Mouse (Mus musculus) liver, adult 2 months (tissue): Measurements from ENCODE around the gene Pip5k1b. TPM values are rescaled to one million over a fixed set of nuclear protein-coding genes. Genes with fewer than 3 reads are reported as not detected.

Experiments used
- DNase-seq: peaks from one replicate; pipeline ENCODE4 v3.0.0-alpha.2; 2011; ENCODE audit warnings: low read depth, low spot score; ENCODE audit errors: extremely low read depth
- H3K27ac ChIP-seq: fragments of 200-500 bp; replicated peaks from 2 replicates; pipeline ENCODE4 v1.5.1; 2012; ENCODE audit warnings: low read depth, mild to moderate bottlenecking, control low read depth, inconsistent platforms, low read length; ENCODE audit not compliant: insufficient read depth
- H3K27me3 ChIP-seq: fragments of 200-500 bp; 2 replicates; pipeline ENCODE4 v1.6.1; 2012; ENCODE audit warnings: mild to moderate bottlenecking, moderate library complexity, low read length, inconsistent platforms; ENCODE audit not compliant: control insufficient read depth, insufficient read depth
- H3K36me3 ChIP-seq: fragments of 200-500 bp; 2 replicates; pipeline ENCODE4 v1.6.1; 2012; ENCODE audit warnings: low read length, inconsistent platforms; ENCODE audit not compliant: control insufficient read depth, insufficient read depth
- H3K4me1 ChIP-seq: fragments of 200-500 bp; 2 replicates; pipeline ENCODE4 v1.6.1; 2011; ENCODE audit warnings: low read length; ENCODE audit not compliant: control insufficient read depth, insufficient read depth
- H3K4me3 ChIP-seq: fragments of 200-500 bp; 2 replicates; pipeline ENCODE4 v1.5.1; 2011; ENCODE audit warnings: low read depth, mild to moderate bottlenecking, control low read depth, low read length, moderate library complexity; ENCODE audit not compliant: insufficient read depth
- H3K79me2 ChIP-seq: fragments of 200-500 bp; 2 replicates; pipeline ENCODE4 v1.6.1; 2012; ENCODE audit warnings: inconsistent platforms, mild to moderate bottlenecking, low read length, moderate library complexity; ENCODE audit not compliant: control insufficient read depth, insufficient read depth
- H3K9ac ChIP-seq: fragments of 200-500 bp; 2 replicates; pipeline ENCODE4 v1.6.1; 2012; ENCODE audit warnings: low read depth, mild to moderate bottlenecking, control low read depth, inconsistent platforms, low read length
- CTCF ChIP-seq: fragments of 200-500 bp; IDR thresholded peaks from 2 replicates; pipeline ENCODE4 v1.5.1; 2011; ENCODE audit warnings: low read depth, low read length, control low read depth
- POLR2A ChIP-seq: fragments of 200-500 bp; IDR thresholded peaks from 2 replicates; pipeline ENCODE4 v1.6.1; 2011; ENCODE audit warnings: low read length, control low read depth; ENCODE audit not compliant: insufficient read depth; ENCODE audit errors: extremely low read depth
- WGBS: fragments of 180-500 bp; shearing (Covaris S2); methylation state at CpG from one replicate; pipeline ENCODE4 v1.1.7; 2018; 5-methylcytosine and 5-hydroxymethylcytosine counted together
- polyA plus RNA-seq: library from polyadenylated mRNA; depleted of rRNA; stranded (reverse); fragments of >200 nt; gene quantifications from 2 replicates; pipeline ENCODE4 v1.2.3, GENCODE M21; 2012
- total RNA-seq: library from RNA; depleted of rRNA; stranded (reverse); fragments of >200 nt; gene quantifications from 2 replicates; pipeline ENCODE4 v1.2.3, GENCODE M21; 2014

The Pip5k1b gene
- total and polyA plus RNA-seq, 2 experiments: under 0.01 TPM; not detected in 1

DNA sequence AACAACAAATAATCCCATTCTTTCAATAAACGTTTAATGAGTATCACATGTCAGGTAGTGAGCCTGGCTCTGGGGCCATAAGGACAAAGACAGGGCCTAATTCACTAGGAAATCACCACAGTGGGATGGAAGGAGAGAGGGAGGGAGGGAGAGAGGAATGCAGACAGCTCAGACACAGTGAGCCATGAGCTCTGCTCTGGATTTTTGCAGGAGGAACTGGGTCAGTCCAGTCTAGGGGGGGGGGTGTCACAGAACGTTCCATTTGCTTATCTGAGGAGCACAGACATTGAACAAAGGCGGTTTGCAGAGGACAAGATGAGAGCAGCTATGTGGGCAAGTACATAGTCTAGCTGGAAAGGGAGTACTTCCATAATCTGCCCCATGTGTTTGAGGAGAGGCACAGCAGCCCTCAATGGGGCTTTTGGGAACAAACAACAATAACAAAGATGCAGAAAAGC, 103.2 kb downstream of the Pip5k1b start:
- whole genome bisulfite sequencing: 38% methylated on average over 3 of the region's 3 CpGs
- H3K9ac ChIP-seq: no peak overlapping the region
- H3K36me3 ChIP-seq: no peaks in the 10 kb centered on the region
- peak; percentile 6 for DNase-seq
- no peaks in the 10 kb centered on the region for H3K79me2 ChIP-seq
- H3K4me1 ChIP-seq: no peaks in the 10 kb centered on the region
- TF ChIP-seq POLR2A: no peak
- TF ChIP-seq CTCF: no peak
- H3K27ac ChIP-seq: no peak overlapping the region
- H3K27me3 ChIP-seq: no peaks in the 10 kb centered on the region
- H3K4me3 ChIP-seq: no peak overlapping the region

DNA sequence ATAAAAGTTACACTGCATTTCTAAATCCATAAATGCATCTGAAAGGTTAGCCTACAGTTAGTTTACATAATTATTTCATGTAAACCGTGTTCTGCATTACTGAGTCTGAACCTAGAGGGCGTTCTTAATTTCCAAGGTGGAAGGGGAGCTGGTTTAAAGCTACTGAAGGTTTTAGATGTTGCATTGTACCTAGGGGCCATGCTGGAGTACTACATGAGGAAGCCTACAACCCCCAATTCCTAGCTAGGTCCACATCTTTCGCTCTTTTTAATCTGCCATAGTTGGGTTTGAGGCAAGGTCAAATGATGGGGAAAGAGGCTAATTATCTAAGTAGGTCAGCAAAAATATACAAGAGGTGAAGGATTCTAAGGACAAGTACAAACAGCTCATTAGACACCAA, 104.0 kb downstream of the Pip5k1b start:
- H3K27me3 ChIP-seq: no peaks in the 10 kb centered on the region
- H3K27ac ChIP-seq: no peak overlapping the region
- H3K4me1 ChIP-seq: no peaks in the 10 kb centered on the region
- WGBS: 77% methylated on average over 3 of the region's 3 CpGs
- DNase-seq: peak; percentile 19
- H3K36me3 ChIP-seq: no peaks in the 10 kb centered on the region
- no peak for TF ChIP-seq CTCF
- TF ChIP-seq POLR2A: no peak
- H3K79me2 ChIP-seq: no peaks in the 10 kb centered on the region
- no peak overlapping the region for H3K9ac ChIP-seq
- H3K4me3 ChIP-seq: no peak overlapping the region

DNA sequence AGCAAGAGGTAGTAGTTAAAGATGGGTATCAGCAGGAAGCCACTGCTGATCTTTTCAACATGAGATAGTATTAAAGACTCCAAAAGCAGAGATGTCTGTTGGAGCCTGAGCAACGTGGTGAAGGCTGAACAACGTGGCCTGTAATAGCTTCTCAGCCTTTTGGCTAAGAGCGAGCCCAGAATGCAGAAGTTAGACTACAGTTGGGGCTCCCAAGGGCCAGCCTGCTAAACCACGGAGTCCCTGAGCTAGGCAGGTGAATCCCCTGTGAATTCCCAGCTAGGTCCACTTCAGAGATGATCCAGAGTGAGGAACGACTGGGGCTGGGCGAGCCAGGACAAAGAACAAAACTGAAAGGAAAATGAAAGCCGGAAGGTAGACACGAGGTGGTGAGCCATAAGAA, 104.9 kb downstream of the Pip5k1b start:
- no peak overlapping the region for H3K27ac ChIP-seq
- H3K4me1 ChIP-seq: no peaks in the 10 kb centered on the region
- no peaks in the 10 kb centered on the region for H3K36me3 ChIP-seq
- DNase-seq: no peak
- TF ChIP-seq CTCF: no peak
- H3K4me3 ChIP-seq: no peak overlapping the region
- no peak overlapping the region for H3K9ac ChIP-seq
- no peaks in the 10 kb centered on the region for H3K27me3 ChIP-seq
- WGBS: 83% methylated on average over 8 of the region's 8 CpGs
- no peaks in the 10 kb centered on the region for H3K79me2 ChIP-seq

DNA sequence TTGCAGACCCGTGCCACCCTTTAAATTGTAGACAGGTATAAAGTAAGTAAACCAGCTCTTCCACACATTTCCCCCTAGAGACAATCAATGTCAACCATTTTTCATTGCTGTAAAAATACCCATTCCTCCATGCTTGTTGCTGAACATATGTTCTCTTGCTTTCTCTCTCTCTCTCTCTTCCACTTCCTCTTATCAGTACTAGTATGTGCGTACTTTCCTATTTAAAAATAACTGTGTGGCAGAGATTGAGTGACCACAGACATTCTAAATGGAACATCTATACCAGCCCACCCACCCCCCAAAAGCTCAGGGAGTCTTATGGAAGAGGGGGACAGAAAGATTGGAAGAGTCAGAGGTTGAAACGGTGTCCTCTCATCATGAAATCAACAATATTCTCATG, 111.3 kb downstream of the Pip5k1b start:
- H3K27ac ChIP-seq: no peak overlapping the region
- DNase-seq: no peak
- H3K27me3 ChIP-seq: no peaks in the 10 kb centered on the region
- no peak overlapping the region for H3K4me3 ChIP-seq
- no peaks in the 10 kb centered on the region for H3K36me3 ChIP-seq
- no peak overlapping the region for H3K9ac ChIP-seq
- H3K79me2 ChIP-seq: no peaks in the 10 kb centered on the region
- no peaks in the 10 kb centered on the region for H3K4me1 ChIP-seq
- WGBS: 78% methylated on average over 3 of the region's 3 CpGs
- TF ChIP-seq POLR2A (no peak), CTCF (no peak)

DNA sequence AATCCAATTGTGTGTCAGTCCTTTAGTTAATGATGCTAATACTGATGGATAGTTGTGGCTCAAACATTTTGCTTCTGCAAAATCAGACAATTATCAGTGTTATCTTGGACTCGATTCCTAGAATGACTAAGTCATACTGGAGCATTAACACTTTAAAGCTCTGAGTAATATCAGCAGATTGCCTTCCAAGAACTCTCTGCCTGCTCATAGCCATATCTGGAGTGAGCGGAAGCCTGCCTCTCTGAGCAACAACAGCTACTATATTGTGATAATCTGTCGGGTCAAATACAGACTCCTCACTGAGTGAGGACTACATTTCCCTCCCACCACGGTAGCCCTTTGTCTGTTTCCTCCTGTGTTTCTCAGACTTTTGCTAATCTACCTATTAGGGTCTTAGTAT, 116.0 kb downstream of the Pip5k1b start:
- H3K36me3 ChIP-seq: no peaks in the 10 kb centered on the region
- DNase-seq: no peak
- H3K79me2 ChIP-seq: no peaks in the 10 kb centered on the region
- H3K27ac ChIP-seq: no peak overlapping the region
- H3K9ac ChIP-seq: no peak overlapping the region
- no peak overlapping the region for H3K4me3 ChIP-seq
- WGBS: 81% methylated on average over 4 of the region's 4 CpGs
- no peaks in the 10 kb centered on the region; the same call in 1 of the 2 replicates for H3K4me1 ChIP-seq
- TF ChIP-seq POLR2A: no peak
- no peak for TF ChIP-seq CTCF
- no peaks in the 10 kb centered on the region for H3K27me3 ChIP-seq

DNA sequence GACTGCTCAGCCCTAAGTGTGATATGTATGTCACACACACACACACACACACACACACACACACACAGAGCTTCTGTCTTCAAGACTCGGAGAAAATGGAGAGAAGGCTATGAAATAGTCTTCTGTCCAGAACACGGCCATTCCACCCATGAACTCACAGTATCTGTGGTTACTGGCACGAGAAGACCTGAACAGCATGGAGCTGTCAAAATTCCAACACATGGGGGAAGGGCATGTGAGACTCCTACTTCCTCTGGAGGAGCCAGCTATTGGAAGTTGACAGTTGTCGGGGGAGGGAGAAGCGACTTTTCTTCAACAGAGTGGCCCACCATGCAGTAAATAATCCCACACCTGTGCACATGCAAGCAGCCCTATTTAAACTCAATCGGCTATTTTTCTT, 121.4 kb downstream of the Pip5k1b start:
- Histone ChIP-seq H3K4me1 (no peaks in the 10 kb centered on the region; the same call in 1 of the 2 replicates), H3K4me3 (no peak overlapping the region), H3K27ac (no peak overlapping the region), H3K79me2 (no peaks in the 10 kb centered on the region), H3K27me3 (no peaks in the 10 kb centered on the region), H3K9ac (no peak overlapping the region), H3K36me3 (no peaks in the 10 kb centered on the region)
- 77% methylated on average over 6 of the region's 6 CpGs for WGBS
- DNase-seq: no peak
- TF ChIP-seq CTCF (no peak), POLR2A (no peak)
